Mouse (Mus musculus): ENCODE data around the gene Pdk1.
A peak's percentile ranks its signal among the peaks of the same experiment; 100 is the strongest.

Pdk1 gene

DNA sequence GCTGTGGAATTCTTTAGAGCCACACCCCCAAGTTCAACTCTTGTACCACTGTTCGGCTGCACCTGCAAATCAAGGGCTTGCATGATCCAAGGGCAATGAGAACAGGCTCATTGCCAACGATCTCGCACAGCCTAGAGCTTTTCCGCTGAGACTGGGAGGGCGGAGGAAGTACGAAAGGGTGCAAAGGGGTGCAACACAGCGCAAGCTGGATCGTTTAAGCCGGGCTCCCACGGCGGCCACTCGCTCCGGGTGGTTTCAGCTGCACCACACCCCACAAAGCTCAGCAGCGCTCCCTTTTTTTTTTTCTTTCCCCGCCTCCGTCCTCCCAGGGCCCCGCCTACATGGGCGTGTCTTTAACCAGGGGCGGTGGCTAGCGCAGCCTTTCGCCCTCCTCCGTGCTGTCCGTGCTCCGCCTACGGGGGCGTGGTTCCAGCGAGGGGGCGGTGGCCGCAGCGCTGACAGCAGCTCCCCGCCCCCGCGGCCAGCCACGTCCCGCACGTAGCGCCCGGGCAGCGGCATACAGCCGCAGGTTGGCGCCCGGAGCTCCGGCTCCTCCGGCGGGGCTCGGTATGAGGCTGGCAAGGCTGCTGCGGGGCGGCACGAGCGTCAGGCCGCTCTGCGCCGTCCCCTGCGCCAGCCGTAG, at the start of gene Pdk1:
Pdk1 (plus strand) TSS at position 424 of the 643 bp plus-strand sequence.
- peak; percentile 99 for DNase-seq

DNA sequence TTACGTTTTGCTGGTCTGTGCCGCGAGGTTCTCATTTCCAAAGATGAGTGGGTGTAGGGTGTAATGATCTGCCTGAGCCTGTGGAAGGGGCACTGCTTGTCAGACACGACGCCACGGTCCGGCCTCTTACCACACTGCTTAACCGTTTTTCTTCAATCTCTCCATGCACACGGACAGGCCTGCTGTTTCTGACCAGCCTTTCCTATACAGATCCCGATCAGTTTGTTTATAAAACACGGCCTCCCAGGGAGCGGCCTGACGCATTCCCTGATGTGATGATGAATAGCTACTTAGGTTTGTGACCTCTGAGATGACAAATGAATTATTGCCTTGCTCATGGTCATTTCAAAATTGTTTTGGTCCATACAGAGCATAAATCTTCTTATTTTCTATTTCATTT, 48.9 kb upstream of the Pdk1 start:
- DNase-seq, result no peak

DNA sequence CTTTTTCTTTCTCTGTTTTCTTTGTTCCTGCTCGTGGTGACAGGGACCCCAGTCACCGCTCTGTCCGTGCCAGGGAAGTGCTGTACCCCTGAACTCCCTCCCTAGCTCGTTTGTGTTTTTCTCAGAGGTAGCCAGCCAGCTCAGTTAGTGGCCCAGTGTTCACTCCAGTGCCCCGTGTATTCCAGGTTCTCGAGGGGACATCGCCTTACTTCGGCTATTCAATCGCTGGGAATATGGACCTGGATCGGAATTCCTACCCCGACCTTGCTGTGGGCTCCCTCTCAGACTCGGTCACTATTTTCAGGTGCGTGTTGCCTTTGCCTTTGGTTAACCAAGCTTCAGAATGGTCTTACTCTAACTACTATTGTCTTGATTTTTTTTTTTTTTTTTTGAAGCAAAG, 45.3 kb upstream of the Pdk1 start:
- no peak for DNase-seq

DNA sequence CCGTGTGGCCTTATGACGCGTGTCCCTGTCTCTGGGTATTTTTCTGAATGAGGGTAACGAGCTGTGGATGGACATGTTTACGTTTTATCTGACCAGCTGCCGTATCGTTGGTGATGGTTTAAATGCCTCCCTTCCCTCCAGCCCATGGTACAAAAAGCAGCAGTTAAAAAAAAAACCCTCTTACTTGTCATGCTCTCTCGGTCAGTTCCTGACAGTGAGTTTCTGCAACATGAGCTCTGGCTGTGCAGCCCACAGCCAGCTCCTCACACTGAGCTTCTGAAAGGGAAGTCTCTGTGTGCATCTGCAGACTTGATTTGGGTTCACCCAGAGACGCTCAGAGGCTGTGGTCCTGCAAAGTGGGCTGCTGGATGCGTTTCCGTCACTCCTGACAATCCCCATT, 44.1 kb upstream of the Pdk1 start:
- DNase-seq, result no peak

DNA sequence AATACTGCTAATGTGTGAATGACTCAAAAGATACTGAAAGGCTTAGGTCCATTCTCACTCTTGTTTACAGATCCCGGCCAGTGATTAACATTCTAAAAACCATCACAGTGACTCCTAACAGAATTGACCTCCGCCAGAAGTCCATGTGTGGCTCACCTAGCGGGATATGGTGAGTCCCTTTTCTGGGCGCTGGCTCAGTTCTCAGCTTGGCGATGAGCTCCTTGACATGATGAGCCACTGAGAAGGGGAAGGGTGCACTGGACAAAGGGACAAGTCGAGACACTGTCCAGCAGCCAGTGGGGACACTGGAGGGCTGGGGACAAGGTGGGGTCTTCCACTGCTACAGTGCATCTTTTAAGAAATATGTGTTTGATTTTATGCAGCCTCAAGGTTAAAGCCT, 39.4 kb upstream of the Pdk1 start:
- no peak for DNase-seq

DNA sequence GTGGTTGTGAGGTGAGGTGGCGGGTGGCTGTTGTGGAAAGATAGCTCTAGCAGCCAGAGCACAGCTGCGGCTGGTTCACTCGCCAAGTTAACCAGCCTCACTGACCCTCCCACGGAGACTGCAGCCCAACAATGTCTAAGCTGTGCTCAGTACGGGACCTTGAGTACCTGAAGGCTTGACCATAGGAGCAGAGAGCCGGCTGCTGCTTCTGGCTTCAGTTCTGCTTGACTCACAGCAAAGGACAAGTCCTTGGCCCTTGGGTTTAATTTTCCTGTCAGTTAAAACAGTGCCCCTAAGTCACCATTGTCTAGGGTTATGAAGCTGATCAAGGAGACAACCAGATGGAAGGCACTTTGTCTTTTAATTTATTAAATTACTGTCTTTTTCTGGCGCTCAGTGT, 38.7 kb upstream of the Pdk1 start:
- DNase-seq, result no peak

DNA sequence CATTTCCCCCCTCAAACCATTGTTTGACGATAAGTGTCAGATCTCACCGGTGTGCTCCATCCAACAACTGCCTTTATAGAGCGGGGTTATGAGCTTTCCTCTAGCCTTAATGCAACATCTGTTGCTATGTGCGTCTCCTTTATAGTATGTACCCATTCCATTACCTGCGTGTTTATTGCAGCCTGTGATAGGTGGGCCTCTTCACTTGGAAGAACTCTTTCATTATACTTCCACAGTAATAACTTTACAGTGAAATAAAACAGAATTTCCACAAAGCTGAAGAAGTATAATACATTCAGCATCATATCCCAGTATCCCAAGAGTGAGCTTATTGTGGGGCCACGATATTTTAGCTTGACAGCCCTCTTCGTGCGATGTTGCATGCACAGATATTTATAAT, 37.5 kb upstream of the Pdk1 start:
- DNase-seq, result no peak

DNA sequence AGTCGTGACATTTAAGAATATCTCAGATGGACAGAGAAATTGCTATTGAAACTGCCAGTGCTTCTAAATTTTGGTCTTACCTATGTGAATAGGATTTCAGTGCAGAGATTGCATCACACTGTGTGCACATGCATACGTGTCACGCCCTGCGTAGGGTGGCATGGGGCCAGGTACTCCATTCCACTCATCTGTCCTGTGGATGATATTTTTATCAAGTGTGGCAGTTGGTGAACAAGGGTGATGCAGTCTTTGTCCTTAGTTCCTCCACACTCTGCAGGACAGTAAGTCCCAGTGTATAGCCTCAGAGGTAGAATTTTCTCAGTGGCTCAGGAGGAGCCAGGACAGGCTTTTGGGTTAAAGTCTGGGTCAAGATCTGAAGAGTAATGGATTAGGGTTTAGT, 36.8 kb upstream of the Pdk1 start:
- no peak for DNase-seq

DNA sequence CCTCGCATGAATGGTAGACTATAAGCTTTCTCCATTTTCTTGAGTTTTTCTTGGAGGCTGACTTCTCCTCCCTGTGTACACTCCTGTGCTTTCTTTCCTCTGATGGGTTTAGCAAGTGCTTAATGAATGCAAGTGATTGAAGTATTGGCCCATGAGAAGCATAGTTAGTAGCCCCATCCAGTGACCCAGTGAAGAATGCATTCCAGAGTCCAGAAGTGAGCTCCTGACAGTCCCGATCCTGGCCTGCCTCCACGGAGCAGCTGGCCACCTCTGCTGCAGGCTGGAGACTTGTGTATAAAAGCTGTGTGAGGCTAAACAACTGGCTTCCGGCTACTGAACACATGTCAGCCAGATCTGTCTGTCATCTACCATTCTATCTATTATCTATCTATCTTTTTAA, 35.8 kb upstream of the Pdk1 start:
- DNase-seq, result peak; percentile 22 to 49

DNA sequence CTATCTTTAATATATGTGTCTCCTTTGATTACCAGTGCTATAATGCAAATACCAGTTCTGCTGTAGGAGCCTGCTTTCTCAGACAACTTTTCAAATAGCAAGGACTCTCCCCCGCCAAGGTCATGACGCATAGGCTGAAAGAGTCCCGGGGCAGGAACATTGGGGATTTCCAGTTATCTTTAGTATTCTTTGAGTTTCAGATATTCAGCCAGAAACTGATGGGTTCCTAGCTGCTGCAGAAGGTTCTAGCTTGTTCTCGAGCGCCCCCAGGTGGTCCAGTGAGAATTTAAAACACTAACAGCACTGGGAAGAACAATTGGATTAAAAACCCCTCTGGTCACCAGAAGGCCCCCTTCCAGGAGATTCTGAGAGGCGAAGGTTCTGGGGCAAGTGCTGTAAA, 35.2 kb upstream of the Pdk1 start:
- peak; percentile 61 to 85 for DNase-seq

DNA sequence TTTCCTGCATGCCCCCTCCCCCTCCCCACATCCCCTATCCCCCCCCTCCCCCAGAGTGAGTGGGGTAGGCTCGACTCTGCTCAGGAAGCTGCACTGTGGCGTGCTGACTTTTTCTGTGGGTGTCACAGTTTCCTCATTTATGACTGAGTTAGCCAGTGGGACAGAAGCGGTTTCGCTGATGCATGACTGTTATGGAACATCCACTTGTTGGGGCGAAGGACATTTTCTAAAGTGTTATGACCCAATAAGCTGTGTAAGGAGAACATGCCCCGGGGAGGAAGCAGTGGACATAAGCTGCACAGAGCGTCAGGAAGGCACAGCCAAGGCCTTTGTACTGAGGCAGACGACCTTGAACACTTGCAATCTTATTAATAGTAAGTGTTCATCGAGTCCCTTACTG, 29.7 kb upstream of the Pdk1 start:
- DNase-seq, result no peak

DNA sequence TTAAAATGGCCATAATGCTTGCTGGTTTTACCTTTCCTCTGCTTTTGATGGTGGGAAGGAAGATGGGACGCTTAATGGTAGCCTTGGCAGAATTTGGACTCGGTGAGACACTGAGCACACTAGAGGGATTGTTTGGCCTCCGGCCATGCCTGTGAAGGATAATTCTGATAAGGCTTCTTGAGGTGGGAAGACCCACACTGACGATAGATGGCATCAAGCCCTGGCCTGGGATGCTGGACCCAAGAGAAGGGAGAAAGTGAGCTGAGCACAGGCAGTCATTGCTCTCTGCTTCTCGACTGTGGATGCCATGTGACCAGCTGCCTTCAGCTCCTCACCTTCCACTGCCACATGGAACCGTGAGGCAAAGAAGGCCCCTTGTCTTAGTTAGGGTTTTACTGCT, 28.1 kb upstream of the Pdk1 start:
- DNase-seq, result no peak

DNA sequence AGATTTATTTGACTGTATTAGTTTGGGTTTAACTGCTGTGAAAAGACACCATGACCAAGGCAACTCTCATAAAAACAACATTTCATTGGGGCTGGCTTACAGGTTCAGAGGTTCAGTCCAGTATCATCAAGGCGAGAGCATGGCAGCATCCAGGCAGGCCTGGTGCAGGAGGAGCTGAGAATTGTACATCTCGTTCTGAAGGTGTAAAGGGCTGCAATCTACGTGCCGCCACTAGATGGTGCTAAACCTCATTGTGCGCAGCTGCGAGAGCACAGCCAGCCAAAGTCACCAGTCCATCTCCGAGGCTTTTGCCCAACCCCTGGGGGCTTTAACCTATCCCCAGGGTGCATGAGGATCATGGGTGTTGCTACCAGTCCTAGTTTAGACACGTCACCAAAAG, 20.9 kb upstream of the Pdk1 start:
- peak; percentile 74 to 78 for DNase-seq

DNA sequence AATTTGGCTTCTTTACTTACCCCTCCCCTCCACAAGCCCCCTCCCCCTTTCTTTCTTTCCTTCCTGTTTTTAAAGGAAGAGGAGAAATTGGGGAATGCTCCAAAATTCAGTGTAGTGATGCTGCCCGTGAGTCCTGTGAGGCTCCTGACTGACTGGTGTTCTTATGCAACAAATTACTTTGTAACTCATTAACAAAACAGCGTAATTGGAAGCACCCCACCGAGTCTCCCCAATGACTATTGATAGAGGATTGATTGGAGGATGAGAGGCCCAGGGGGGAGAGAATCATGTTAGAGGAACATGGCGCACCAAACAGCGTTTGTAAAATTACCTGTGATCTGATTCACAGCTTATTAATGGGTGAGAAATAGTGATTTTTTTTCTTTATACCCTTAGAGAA, 17.9 kb upstream of the Pdk1 start:
- no peak for DNase-seq

DNA sequence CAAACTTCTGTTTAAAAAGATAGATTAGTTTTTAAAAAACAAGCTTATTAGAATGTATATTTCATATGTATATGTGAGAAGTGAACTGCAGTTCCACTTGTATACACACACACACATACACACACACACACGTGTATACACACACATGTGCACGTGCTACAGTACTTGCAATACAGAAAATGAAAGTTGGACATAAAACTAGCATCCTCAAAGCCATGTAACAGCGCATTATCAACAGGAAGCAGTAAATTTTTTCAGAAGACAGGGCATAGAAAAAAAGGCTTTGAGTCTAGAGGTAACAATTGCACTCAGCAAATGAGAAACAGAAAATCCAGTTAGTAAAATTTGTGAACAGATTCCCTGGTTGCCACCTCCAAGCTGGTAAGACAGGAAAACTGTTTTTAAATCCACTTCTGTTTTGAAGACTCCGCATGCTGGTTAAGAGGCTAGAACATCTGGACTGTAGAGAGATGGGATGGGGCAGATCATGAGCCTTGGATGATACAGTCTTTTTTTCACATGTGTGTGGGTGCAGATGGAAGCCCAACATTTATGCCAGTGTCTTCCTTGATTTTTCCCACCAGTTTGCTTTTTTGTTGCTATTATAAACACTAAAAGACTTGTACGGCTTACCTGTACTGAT, 9.4 kb upstream of the Pdk1 start:
- no peak for DNase-seq

DNA sequence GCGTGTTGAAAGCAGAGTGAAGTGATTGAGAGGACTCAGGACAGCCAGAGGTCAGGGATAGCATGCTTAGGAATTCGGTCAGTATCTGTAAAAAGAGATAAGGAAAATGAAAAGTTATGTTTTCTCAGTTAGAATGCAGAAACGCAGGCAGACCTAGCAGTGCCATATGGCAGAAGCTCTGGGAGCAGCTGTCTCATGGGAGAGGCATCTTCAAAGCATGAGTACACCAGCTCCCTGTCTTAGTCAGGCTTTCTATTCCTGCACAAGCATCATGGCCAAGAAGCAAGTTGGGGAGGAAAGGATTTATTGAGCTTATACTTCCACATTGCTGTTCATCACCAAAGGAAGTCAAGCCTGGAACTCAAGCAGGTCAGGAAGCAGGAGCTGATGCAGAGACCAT, 8.0 kb upstream of the Pdk1 start:
- no peak for DNase-seq

DNA sequence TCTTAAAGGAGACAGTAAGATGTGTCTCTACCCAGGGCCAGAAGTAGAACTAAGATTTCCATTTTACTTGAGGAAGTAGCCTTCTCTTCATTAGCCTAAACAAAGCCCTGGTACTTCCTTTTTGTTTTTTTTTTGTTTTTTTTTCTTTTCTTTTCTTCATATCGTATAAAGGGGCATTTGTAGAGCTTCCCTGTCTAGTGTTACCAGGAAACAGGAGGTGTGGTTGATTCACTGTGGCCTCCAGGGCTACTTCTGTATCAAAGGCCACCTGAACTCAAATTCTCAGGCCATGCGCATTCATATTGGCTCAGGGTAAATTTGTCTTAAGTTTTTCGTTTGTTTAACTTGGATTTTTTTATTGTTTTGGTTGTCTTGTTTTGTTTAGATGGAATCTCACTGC, 7.1 kb upstream of the Pdk1 start:
- no peak for DNase-seq

DNA sequence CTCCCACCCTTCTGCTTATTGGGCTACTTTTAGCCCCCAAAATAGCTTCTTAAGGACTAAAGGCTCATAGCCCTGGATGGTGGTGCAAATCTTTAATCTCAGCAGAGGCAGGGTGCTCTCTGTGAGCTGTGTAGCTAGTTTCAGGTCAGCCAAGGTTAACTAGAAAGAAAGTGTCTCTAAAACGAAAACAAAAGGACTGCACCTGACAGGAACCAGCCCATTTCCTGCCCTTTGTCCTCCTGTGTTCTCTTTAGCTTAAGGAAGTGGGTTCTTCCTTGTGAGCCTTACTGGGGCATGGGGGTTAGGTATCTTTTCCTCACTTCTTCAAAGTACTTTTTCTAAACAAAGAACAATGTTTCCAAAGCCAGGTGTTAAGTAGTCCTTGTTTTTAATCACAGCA, 6.5 kb upstream of the Pdk1 start:
- DNase-seq, result peak in 1 of 2 experiments; percentile 33

DNA sequence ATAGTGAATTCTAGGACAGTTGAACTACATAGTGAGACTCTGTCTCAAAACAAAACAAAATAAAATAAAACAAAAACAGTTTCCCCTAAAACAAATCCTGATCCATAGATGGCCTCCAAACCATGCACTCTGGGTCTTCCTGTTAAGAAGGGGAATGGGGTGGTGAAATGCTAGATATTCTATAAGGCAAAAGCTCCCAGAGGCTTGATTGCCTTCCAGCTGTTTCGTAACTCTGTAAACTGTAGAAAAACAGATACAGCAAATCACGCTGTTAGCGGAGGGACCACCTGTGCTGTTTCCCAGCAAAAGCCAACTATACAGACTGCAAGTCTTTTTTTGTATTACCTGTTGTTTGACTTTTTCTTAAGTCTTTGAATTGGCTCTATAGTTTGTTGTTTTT, 6.0 kb upstream of the Pdk1 start:
- DNase-seq, result no peak

DNA sequence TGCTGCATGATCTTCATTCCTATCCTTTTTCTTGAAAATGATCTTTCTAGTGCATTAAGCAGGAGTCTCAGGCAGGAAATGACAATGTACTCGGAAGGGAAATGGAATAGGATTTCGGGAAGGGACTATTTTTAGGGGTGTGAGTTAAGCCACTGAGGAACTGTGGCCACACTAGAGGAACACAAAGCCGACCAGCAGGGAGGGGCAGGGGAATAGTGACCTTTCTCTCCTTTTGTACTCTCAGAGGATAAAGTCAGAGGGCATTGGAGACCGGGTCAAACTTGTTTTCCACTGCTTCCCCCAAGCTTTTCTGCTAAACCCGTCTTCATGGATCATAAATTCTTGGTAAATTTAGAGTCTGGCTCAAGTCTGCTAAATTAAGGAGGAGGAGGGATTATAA, 5.5 kb upstream of the Pdk1 start:
- DNase-seq, result peak; percentile 61 to 85

DNA sequence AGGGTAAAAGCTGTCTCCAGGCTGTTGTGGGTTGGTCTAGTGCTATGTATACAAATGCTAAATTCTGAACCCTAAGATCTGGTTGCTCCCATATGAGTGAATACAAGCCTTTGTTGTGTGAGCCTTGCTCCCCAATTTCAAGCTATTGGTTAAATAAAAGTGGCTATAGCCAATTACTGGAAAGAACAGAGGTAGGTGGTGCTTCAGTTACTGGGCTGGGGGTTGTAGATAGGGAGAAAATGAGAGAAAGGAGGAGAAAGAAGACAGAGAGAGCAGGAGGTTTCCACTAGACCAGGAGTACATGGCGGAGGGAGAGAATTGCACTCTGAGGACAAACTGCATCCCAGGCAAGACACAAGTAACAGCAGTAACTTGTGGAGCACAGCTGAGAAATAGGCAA, 4.8 kb upstream of the Pdk1 start:
- no peak for DNase-seq

DNA sequence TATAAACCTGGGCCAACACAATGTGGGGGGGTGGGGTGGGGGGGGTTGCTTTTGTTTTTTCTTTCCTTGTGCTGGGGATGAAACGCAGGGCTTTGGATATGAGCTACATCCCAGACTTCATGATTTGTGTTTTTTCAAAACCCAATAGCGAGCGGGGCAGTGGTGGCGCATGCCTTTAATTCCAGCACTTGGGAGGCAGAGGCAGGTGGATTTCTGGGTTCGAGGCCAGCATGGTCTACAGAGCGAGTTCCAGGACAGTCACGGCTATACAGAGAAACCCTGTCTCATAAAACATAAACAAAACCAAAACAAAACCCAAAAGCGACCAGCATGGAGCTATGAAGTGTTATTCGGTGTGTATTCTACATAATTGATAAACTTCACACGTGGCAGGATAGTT, 883 bp upstream of the Pdk1 start:
- DNase-seq, result no peak

DNA sequence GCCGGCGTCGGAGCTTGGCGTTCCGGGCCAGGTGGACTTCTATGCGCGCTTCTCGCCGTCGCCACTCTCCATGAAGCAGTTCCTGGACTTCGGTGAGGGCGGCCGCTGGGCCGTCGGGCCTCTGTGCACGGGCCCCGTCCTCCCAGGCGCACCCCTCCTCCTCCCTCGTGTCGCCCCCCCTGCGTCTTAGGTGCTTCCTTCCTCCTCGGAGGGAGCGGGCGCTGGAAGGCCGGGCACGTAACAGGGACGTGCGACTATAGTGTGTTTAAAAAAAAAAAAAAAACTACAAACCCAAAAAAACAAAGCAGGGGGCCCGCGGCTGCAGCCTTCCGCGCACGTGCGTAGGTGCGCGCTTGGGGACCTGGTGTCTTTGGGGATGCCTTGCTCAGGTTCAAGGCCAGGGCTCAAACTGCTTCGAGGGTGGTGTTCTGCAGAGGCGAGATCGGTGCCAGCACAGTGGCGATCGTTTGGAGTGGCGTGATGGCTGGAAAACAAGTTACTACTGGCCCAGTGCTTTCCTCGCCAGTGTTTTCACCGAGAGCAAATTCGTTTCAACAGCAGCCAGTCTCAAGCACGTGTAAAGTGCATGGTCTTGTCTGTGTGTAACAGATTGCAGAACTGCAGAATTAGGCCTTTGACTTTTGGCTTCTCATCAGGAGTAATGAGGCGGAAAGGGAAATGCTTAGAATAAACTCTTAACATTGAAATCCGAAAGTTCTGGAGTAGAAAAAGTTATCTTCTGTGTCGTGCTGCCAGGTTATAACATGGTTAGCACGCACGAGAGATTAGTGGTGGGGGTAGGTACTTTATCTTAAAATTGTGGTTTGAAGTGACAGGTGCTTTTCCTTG, 674 bp downstream of the Pdk1 start:
- peak; percentile 61 to 82 for DNase-seq

DNA sequence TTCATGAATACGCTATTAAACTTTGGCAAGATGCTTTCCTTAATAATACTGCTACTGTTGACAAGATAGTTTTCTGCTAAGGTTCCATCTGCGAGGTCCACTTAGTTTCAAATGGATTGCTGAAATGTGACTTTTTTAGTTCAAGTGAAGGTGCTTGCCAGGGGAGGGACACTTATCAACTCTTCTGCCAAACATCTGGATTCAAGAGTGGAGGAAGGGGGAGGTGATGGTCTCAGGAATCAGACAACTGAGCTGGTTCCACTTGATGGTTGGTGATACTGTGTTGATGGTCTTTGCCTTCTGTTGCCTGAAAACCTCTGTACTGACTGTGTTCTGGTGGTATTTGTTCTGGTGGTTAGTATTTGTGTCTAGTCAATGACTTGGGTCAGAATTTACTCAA, 1.4 kb downstream of the Pdk1 start:
- no peak for DNase-seq

All from kidney, postnatal 25 days (tissue).